Mouse (Mus musculus) ZHBTc4 (cell line): Measurements from ENCODE around the gene Anxa8.

Experiments used
- DNase-seq: peaks from one replicate; pipeline ENCODE4 v3.0.0-alpha.2; 2011; ENCODE audit warnings: low read depth, low spot score

Gene Anxa8

DNA sequence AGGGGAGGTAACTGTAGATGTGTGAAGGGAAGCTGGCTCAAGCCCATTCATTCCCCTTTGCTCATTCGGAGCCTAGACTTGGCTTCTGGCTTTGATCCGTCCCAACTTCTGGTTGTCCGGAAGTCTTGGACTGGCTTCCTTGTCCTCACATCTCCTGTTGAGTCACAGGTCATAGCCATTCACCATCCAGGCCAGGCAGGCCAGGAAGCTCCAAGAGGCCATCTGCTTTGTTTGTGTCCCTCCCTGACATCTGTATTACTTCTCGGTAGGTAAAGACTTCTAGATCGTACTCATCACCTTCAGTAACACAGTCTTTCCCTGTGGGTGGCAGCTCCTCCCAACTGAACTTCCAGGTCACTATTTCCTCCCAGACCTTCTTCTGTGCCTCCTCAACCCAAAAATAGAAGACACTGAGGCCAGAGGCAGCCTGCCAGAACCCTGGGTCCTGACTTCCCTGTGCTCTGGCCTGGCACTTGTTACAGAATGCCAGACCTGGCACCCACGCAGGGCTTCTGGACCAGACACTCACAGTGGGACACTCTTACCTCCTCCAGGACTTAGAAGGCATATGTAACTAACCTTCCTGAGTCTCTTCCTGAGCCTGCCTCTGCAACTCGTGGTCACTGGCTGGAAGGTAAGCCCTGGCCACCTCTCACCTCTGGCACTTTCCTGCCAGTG lies 33.4 kb downstream of the Anxa8 start:
- no peak for DNase-seq

DNA sequence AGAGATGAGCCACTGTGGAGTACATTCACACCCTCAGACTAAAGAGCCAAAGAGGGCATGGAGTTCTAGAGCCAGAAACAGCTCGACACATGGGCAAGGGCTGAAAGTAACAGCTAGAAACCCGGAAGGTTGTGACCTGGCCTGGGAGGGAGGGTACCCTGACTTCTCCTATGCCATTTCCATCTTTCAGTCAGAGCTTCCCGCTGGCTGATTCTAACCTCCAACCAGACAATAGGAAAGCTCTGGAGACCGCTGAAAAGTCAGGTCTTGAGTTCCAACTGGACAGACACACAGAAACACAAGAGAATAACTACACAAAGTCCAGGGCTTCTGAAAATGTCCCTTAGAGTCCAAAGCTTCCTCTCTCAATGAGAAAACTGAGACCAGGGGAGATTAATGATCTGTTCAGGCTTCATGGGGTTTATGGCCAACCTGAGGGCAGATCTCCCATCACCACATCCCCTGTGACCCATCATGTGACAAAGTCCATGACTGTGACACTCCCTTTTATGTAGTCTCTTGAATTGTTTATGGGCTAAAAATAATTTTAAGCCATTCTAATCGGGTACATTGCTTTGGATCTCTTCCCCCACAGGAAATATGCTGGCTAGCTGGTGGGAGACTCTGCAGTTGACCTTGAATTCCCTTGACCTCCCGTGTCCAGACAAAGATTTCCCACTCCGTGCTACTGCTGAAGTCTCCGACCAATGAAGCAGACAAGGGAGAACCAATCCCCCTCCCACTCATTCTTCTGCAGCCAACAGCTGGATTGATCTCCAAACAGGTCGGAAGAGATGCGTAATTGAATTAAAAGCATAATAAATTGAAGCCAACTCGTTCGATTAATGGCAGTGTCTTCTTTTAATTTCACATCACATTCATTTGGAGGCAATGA lies 34.5 kb downstream of the Anxa8 start:
- DNase-seq = no peak

GRCm38 (mm10) chr14:34120923-34121351 lies 35.2 kb downstream of the Anxa8 start:
- no peak for DNase-seq

DNA sequence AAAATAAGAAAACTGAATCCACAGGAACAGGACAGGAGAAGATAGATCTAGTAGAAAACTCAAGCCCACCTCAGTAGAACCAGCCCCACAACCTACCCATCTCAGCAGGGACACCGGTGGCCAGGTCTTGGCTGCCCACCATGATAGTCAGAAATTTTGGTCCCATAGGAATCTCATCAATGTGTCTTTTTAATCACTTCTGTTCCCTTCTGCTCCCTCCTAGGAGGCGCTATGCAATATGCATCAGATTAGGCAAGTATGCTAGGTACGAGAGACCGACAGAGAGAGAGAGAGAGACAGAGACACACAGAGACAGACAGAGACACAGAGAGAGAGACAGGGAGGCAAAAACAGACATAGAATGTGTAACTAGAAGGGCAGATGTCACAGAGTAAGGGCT lies 35.9 kb downstream of the Anxa8 start:
- no peak for DNase-seq

DNA sequence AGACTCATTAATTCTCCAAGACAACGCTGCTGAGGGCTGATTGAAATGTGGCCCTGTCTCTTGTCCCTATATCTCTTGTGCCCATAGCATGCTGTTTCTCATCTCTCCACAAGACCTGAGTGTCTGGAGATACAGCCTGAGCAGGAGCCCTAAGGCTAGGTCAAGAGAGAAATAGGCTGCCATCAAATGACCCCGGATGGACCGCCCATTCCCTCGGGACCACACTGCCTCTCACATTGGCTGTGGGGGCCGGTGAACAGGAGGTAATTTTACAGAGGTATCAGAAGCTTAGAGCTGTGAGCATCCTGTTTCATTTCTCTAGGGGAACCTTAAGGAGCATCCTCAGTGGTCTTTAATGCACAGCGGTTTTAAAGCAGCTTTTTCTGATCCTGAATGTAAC lies 45.4 kb downstream of the Anxa8 start:
- DNase-seq = no peak

DNA sequence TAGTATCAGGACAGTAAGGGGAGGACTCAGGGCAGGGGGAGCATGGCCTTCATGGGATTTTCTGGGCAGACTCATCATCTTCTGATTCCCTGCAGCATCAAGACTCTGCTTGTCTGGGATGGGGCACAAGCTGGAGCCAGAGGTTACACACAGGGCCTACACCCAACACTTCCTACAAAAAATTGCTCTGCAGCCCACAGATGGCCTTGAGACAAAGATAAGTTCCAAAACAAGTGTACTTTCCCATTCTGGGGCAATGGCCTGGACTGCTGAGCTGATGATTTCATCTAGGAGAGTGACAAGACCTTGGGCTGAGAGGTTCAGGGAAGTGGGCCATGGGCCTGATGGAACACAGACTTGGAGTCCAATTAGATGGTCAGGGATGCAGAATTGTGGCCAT lies 49.6 kb downstream of the Anxa8 start:
- DNase-seq = no peak

DNA sequence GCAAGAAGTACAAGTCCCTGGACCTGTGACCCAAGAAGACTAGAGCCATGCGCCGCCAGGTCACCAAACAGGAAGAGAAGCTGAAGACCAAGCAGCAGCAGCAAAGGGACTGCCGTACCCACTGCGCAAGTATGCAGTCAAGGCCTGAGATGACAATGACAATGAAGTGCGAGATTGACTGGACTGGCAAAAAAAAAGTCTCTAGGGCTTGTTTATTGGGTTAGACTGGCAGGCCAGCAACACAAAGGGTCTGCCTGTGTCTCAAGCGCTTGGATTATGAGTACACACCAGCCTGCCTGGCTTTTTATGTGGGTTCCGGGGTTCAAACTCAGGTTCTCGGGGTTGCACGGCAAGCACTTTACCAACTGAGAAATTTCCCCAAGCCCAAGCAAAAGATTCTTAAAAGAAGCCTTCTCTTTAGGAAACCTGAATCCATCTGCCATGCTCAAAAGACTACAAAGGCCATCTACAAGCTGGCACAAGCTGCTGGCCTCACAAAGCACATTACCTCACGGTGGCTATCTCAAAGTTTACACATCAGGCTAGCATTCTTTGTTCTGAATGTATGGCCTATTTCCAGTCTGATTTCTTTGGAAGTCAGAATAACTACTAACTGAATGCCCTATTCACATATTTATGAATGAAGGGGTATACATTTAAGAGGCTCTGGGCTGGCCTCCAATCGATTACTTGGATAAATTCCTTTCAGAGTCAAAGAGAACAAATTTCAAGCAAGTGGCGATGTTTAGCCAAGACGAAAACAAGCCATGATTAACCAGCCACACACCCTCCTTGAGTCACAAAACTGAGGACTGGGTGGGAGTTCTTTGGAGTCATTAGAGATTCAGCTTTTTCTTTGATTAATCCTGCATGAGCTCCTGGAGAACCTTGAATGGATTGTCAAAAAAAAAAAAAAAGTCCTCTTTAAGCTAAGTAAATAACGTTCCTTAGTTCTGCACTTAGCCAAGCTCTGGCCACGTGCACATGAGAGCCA lies 54.2 kb downstream of the Anxa8 start:
- no peak for DNase-seq

GRCm38 (mm10) chr14:34142316-34142715 lies 56.5 kb downstream of the Anxa8 start:
- no peak for DNase-seq

DNA sequence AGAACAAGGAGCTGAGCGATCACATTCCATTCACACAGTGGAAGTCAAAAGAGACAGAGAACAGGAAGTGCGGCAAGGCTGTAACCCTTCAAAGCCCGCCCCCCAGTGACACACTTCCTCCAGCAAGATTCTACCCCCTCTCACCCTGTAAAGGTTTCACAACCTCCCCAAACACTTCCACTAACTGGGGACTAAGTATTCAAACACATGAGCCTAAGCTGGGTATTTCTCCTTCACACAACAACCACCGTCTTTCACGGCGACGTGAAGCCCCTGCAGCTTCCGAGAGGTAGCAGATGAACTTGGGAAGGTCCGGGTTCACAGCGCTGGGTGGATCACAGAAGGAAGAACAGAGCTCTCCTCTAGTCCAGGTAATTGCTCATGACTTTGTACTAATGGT lies 57.1 kb downstream of the Anxa8 start:
- no peak for DNase-seq
